Mouse (Mus musculus) urinary bladder, postnatal 14 days (tissue): ENCODE measurements at regions not wholly inside any gene's neighbourhood (a gene's known extent, or its start where the extent isn't known, plus 50 kb on each side); places are given as distances from the start of the nearest gene placed in this dataset.
A peak's percentile ranks its signal among the peaks of the same experiment; 100 is the strongest.

Experiments
- DNase-seq: peaks from one replicate; pipeline ENCODE4 v3.0.0; 2021; ENCODE audit warnings: low spot score

DNA sequence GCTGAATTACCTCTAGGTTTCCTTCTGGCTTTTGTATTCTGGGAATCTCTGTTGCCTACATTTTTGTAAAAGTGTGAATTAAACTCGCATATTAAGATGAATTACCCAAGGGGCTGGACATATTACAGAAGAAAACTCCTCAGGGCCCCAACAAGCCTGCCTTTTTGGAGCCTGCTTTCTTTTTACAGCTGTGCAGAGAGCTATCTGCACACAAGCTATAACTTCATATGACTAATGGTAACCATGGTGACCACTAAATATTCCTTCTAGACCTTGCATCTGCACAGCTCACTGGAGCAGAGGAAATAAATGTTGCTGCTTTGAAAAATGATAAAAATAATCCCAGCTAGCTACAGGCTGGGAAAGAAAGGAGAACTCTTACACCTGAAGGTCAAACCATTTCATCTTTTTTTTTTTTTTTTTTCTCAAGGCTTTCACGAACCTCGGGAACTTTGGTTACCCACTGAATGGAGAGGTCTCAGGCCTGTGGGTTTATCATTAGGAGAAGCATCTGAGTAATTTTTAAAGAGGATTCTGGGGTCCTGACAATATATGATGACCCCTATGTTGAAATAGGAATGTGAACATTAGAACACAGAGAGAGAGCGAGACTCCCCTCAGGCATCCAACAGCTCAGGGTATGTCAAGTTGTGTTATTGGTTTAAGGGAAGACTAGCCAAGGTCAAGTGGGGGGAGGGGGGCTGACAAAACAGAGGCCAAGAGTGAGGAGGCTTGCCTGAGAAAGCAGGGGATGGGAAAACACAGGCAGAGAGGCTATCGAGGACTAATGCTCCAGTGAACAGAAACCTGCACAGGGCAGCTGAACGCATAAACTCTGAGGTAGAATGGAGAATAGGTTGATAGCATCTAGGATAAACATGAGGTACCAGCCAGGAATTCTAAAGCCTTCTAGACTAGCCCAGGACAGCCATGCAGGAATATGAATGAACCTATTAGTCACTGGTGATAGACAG is 188.4 kb downstream of the Phlda1 start:
- DNase-seq: no peak

GRCm38 (mm10) chr10:111695918-111696760 is 190.1 kb downstream of the Phlda1 start:
- DNase-seq: no peak

DNA sequence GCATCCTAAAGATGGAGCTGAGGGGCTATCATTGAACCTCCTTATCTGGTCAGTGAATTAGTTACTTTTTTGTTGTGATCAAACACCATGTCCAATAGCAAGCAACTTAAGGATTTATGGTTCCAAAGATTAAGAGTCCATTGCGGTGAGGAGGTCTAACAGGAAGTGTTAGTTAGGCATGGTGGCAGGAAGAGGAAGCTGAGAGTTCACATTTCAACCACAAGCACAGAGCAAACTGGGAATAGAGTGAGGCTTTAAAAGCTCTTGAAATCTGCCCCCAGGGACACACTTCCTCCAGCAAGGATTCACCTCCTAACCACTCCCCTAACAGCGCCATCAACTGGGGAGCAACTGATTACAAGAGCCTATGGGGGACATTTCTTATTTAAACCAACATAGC is 190.9 kb downstream of the Phlda1 start:
- no peak for DNase-seq

- no peak for DNase-seq
Measured at GRCm38 (mm10) chr10:111699557-111700508, 193.7 kb downstream of the Phlda1 start.

GRCm38 (mm10) chr10:111700570-111700969 is 194.5 kb downstream of the Phlda1 start:
- DNase-seq: no peak

DNA sequence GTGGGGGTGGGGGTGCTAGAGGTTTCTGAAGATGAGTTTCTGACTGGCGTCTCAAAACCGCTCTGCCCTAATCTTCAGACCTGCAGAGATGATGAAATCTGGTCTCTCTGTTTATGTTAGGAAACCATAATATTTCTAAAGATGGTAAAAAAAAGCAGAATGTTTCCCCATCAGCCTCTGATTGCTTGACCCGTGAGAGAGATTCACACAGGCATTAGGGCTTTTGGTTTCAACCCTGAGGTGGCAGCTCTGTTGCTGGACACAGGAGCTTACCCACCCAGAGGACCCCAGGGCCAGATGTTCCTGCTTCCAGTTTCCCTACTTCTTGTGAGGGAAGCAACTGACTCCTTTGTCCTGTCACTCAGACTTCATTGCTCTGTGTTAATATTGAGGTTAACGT is 195.1 kb downstream of the Phlda1 start:
- DNase-seq: no peak

DNA sequence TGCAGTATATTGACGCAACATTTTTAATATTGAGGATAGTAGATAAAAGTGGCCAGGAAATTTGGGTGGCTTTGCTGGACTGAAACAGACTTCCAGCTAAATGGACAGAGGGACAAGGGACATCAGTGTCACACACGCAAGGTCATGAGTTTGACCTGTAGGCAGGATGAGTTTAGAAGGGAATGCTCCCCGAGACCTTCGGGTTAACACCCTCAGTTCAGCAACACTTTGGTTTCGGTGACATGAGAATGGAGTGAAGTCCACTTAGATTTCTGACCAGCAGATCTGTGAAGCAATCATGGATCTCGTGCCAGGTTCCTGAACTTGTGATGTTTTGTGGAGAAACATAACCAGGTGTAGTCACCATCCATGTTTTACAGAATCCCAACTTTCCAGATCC is 196.3 kb downstream of the Phlda1 start:
- DNase-seq: no peak

DNA sequence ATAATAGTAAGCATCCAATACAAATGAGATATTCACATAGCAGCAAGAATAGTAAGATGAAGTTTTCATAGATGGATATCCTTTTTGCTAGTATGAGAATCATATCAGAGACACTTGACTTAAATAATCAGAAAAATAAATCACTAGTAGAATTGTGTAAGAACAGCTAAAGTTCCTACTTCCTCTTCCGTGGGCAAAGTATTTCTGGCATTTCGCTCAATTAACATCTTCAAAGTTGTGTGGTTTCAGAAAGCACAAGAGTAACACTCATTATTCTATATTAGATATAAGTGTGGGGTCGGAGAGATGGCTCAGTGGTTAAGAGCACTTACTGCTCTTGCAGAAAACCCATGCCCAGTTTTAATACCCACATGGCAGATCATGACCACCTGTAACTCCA is 197.4 kb downstream of the Phlda1 start:
- no peak for DNase-seq

GRCm38 (mm10) chr10:111711519-111712113 is 205.5 kb downstream of the Phlda1 start:
- no peak for DNase-seq

- no peak for DNase-seq
Measured at GRCm38 (mm10) chr10:111712991-111713390, 206.9 kb downstream of the Phlda1 start.

DNA sequence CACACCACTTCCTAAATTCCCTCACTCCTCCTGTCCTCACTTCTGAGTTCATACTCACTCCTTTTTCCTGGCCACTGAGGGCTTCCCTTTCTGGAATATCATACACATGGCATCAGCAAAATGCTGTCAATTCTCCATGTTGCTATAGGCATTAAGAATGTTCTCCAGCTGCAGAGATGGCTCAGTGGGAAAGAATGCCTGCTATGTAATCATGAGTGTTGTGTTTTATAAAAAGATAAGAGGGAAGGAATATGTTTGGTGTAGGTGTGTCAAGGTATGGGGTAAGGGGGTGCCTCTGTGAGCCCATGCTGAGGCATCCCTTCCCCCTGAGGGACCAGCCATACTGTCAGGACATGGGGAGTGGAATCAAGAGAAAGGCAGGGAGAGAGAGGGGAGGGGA is 207.6 kb downstream of the Phlda1 start:
- no peak for DNase-seq

DNA sequence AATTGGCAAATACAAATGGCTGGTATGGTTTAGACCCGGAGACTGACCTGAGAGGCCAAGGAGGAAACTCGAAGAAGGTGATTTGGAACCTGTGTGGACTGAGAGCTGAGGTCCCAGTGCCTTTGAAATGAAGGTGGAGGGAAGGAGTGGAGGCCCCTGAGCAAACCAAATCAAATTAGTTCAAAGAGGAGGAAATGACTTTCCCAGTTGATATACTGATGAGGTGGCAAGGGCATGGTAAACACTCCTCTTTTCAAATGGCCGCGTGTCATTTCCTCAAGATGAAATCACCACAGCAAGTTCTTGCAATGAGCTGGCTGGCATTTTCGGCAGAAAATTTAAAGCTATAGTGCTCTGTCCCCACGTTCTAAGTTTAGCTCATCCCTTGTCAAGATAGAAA is 209.1 kb downstream of the Phlda1 start:
- DNase-seq: peak; percentile 11

GRCm38 (mm10) chr10:111719632-111720031 is 213.5 kb downstream of the Phlda1 start:
- DNase-seq: peak; percentile 82

GRCm38 (mm10) chr10:111721068-111721467 is 215.0 kb downstream of the Phlda1 start:
- no peak for DNase-seq

GRCm38 (mm10) chr10:111723885-111724284 is 217.8 kb downstream of the Phlda1 start:
- no peak for DNase-seq

DNA sequence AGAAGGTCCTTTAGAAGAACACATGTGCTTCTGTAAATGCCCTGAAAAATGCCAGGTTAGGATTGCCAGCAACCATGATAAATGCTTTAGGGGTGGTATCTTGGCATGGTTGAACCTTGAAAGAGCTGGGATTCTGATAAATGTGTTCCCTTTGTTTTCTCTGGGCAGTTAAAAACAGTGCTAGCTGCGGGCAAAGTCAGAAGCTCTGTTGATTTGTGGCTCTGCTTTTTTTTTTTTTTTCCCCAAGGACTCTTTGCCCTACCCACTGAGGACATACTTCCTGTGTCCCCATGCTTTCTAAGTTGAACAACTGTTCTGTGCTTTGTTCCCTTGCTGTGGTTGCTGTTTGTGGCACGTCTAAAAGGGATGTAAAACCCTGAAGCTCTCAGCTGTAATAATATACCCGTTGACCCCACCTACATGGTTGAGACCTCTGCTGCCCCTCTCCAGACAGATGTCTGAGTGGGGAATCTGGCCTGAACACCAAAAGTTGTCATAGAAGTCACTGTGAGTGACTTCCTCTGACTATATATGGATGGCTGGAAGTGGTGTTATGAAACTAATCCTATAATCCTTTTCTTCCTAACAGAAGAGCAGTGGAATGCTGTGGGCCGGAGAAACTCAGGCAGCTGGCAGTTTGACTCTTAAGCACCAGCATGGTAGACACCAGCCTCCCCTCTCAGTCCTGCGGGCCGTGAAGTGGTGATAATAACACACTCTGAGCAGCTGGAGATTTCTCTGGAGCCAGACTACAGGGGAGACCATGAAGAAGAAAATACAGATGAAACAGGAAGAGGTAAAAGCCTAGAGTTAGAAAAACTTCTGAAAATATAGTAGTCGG is 218.7 kb downstream of the Phlda1 start:
- no peak for DNase-seq

DNA sequence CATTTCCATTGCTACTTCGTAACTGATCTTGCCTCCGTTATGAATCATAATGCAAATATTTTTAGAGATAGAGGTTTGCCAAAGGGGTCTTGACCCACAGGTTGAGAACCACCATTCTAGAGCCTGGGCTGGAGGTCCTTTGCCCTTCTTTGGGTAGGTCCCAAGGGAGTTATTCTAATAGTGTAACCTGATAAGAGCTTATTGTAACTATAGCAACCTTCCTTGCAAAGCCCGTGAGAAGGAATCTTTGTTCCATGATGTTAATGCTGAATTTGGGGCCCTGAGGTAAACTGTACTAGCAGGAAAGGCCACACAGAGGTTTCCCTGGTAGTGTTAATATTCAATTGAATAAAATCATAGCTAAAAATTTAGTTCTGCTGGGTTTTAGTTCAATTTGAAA is 229.9 kb downstream of the Phlda1 start:
- no peak for DNase-seq

- peak; percentile 56 for DNase-seq
Measured at GRCm38 (mm10) chr10:111739471-111740138, 232.9 kb upstream of the Krr1 start.

- no peak for DNase-seq
Measured at GRCm38 (mm10) chr10:111740586-111741265, 231.7 kb upstream of the Krr1 start.
